38 mouse cellular contexts compared by ENCODE assay signal in the genomic region with DNA sequence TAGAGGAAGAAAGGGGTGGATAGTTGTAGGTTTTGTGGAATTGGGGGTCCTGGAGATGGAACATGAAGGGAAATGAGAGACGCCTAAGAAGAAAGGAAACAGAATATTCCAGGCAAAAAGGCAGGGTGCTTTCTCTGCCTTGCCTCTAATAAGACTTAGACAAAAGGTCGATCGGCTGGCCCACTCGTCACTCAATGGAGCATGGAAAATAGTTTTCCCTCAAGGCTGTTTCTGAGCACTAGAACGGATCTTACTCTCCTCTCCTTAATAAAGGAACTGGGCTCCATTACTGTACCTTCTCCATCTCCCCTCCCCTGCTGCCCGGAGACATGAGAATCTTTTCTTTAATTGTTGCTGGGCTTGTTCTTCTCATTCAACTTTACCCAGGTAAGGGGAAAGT. TPM values are rescaled to one million over a fixed set of nuclear protein-coding genes. Genes with fewer than 3 reads are reported as not detected.
"Had no signal": no experiment of that assay in that cellular context is flagged by ENCODE, and none has a peak within 500 bp of the region (broad histone marks: within the 10 kb centered on the region; RNA-seq: fewer than 3 reads in every experiment).

Gene Defb13, plus strand, starts transcription at position 301 of the 400 bp plus-strand sequence.

- DNase-seq: gastrocnemius, postnatal 14 days; gastrocnemius, postnatal 36 days; heart, adult 2 months; heart, postnatal 14 days; heart, postnatal 36 days; kidney, adult 11 months; kidney, adult 8-10 months; kidney, postnatal 36 days; layer of hippocampus, adult 9-11 months; layer of hippocampus, postnatal 36 days; left cerebral cortex, postnatal 4 days had no signal

- H3K27me3 ChIP-seq: heart, embryonic 13.5 days; heart, embryonic 15.5 days; hindbrain, embryonic 13.5 days; limb, embryonic 13.5 days; limb, embryonic 15.5 days; liver, embryonic 12.5 days had no signal

- H3K4me3 ChIP-seq: heart, adult 2 months; heart, embryonic 13.5 days; heart, embryonic 15.5 days; hindbrain, embryonic 13.5 days; limb, embryonic 13.5 days; limb, embryonic 15.5 days; liver, embryonic 12.5 days had no signal

- H3K27ac ChIP-seq: heart, adult 2 months; heart, embryonic 13.5 days; heart, embryonic 15.5 days; hindbrain, embryonic 13.5 days; limb, embryonic 13.5 days; limb, embryonic 15.5 days; liver, embryonic 12.5 days; liver, embryonic 14.5 days had no signal

- H3K4me1 ChIP-seq: heart, embryonic 13.5 days; heart, embryonic 15.5 days; limb, embryonic 13.5 days; limb, embryonic 15.5 days; liver, embryonic 12.5 days had no signal

- H3K9me3 ChIP-seq: heart, embryonic 13.5 days; heart, embryonic 15.5 days; hindbrain, embryonic 13.5 days; limb, embryonic 13.5 days; limb, embryonic 15.5 days; liver, embryonic 12.5 days had no signal

- ATAC-seq: hindbrain, embryonic 16.5 days; intestine, embryonic 16.5 days; liver, embryonic 12.5 days had no signal

- H3K36me3 ChIP-seq: heart, embryonic 13.5 days; heart, embryonic 15.5 days; hindbrain, embryonic 13.5 days; limb, embryonic 13.5 days; limb, embryonic 15.5 days; liver, embryonic 12.5 days had no signal

- H3K4me2 ChIP-seq: heart, embryonic 11.5 days; heart, embryonic 13.5 days; heart, embryonic 15.5 days; hindbrain, embryonic 13.5 days; limb, embryonic 13.5 days; limb, embryonic 15.5 days; liver, embryonic 12.5 days had no signal

- H3K9ac ChIP-seq: heart, embryonic 13.5 days; heart, embryonic 15.5 days; hindbrain, embryonic 13.5 days; limb, embryonic 13.5 days; limb, embryonic 15.5 days; liver, embryonic 12.5 days; liver, embryonic 14.5 days had no signal

RNA-seq across cellular contexts. Expression of gene Defb13, which starts in this region (rescaled TPM):
- total RNA-seq: gastrocnemius, adult 18-20 months; gastrocnemius, adult 8-10 months; gastrocnemius, postnatal 14 days; gastrocnemius, postnatal 36 days; heart, adult 2 months; heart, postnatal 14 days; heart, postnatal 36 days; hematopoietic stem cell, adult 5-6 weeks; layer of hippocampus, adult 18-20 months; layer of hippocampus, adult 8-10 months; layer of hippocampus, postnatal 14 days; layer of hippocampus, postnatal 36 days; left cerebral cortex, adult 18-20 months; left cerebral cortex, adult 8-10 months; left cerebral cortex, postnatal 10 days; left cerebral cortex, postnatal 25 days; left cerebral cortex, postnatal 4 days; liver, adult 2 months had no signal
- polyA plus RNA-seq: heart, adult 2 months; heart, embryonic 11.5 days; heart, embryonic 13.5 days; heart, embryonic 15.5 days; heart, postnatal 0 days; hindbrain, embryonic 11.5 days; hindbrain, embryonic 13.5 days; hindbrain, embryonic 16.5 days; intestine, embryonic 14.5 days; intestine, embryonic 16.5 days; kidney, embryonic 14.5 days; large intestine, adult 2 months; limb, embryonic 11.5 days; limb, embryonic 13.5 days; limb, embryonic 15.5 days; liver, adult 2 months; liver, embryonic 12.5 days; liver, embryonic 14.5 days had no signal
